Comparison of ENCODE assay signal across 13 mouse cellular contexts in the genomic region with DNA sequence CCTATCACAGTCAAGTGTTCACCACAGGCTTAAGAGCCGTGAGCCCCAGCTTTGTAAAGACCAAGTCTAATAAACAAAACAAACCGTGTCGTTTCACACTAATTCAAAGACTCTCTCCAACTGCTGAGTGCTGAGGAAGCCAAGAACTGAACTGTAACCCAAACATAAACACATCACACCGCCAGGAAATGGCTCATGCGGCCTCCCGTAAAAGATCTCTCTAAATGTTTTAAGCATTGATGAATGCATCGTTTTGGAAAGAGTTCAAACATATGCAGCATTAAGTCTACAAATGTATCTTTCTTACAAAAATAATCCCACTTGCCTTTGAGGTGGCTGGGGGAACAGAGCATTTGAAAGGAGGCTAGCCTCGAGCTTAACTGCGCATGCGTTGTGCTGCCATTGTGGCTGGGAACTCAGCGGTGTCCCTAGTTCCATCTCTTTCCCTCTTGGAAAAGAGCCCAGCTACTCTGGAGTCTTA.
DNase-seq lines count a peak whose midpoint lies in the region; ATAC-seq and TF ChIP-seq lines count a peak whose summit lies in the region.
"Had no signal": no experiment of that assay in that cellular context is flagged by ENCODE, and none has a peak within 500 bp of the region (broad histone marks: within the 10 kb centered on the region; RNA-seq: fewer than 3 reads in every experiment).

No protein-coding gene starts in this region.

- 47% methylated on average over 11 of the region's 11 CpGs for WGBS in forebrain, embryonic 13.5 days
- 64% methylated on average over 11 of the region's 11 CpGs for WGBS in forebrain, embryonic 12.5 days
- WGBS in midbrain, embryonic 16.5 days = 59% methylated on average over 11 of the region's 11 CpGs

- H3K4me3 ChIP-seq in forebrain, embryonic 13.5 days = no peak overlapping the region
- no peak overlapping the region for H3K4me3 ChIP-seq in forebrain, embryonic 12.5 days (replicated peaks)
- H3K4me3 ChIP-seq in embryonic fibroblast, embryonic 13.5 days (ENCODE audit: insufficient read depth, low read length) = no peak overlapping the region
- no peak overlapping the region for H3K4me3 ChIP-seq in midbrain, embryonic 16.5 days (ENCODE audit: low read depth, low read length)
- H3K4me3 ChIP-seq: embryonic facial prominence, embryonic 13.5 days; limb, embryonic 12.5 days had no signal

- H3K4me1 ChIP-seq in forebrain, embryonic 13.5 days = peaks cover 5% of the 10 kb centered on the region; the same call in 1 of the 2 replicates
- peaks cover 4% of the 10 kb centered on the region; the same call in 1 of the 2 replicates for H3K4me1 ChIP-seq in forebrain, embryonic 12.5 days
- H3K4me1 ChIP-seq in embryonic fibroblast, embryonic 13.5 days (ENCODE audit: control insufficient read depth, insufficient read depth, low read length) = no peaks in the 10 kb centered on the region; the same call in 1 of the 2 replicates
- H3K4me1 ChIP-seq in midbrain, embryonic 16.5 days (ENCODE audit: control insufficient read depth, insufficient read depth, low read length) = no peaks in the 10 kb centered on the region
- H3K4me1 ChIP-seq: limb, embryonic 12.5 days had no signal

- H3K9me3 ChIP-seq in forebrain, embryonic 13.5 days (replicated peaks) = no peaks in the 10 kb centered on the region
- no peaks in the 10 kb centered on the region for H3K9me3 ChIP-seq in forebrain, embryonic 12.5 days
- H3K9me3 ChIP-seq in midbrain, embryonic 16.5 days (replicated peaks; ENCODE audit: control insufficient read depth, low read length, poor library complexity, severe bottlenecking) = no peaks in the 10 kb centered on the region; the same call in 1 of the 2 replicates
- H3K9me3 ChIP-seq: embryonic facial prominence, embryonic 13.5 days; limb, embryonic 12.5 days had no signal

- H3K9ac ChIP-seq in forebrain, embryonic 13.5 days = no peak overlapping the region
- H3K9ac ChIP-seq in forebrain, embryonic 12.5 days = no peak overlapping the region
- H3K9ac ChIP-seq in midbrain, embryonic 16.5 days (ENCODE audit: low read depth, low read length) = no peak overlapping the region
- H3K9ac ChIP-seq: embryonic facial prominence, embryonic 13.5 days; limb, embryonic 12.5 days had no signal

- H3K4me2 ChIP-seq in forebrain, embryonic 13.5 days = peak overlapping the region; percentile 0; the same call in 1 of the 2 replicates
- no peak overlapping the region for H3K4me2 ChIP-seq in forebrain, embryonic 12.5 days
- H3K4me2 ChIP-seq in midbrain, embryonic 16.5 days (ENCODE audit: low read length) = no peak overlapping the region
- H3K4me2 ChIP-seq: embryonic facial prominence, embryonic 13.5 days; limb, embryonic 12.5 days had no signal

- no peaks in the 10 kb centered on the region for H3K36me3 ChIP-seq in forebrain, embryonic 13.5 days (ENCODE audit: poor library complexity, severe bottlenecking)
- H3K36me3 ChIP-seq in forebrain, embryonic 12.5 days (replicated peaks) = no peaks in the 10 kb centered on the region
- no peaks in the 10 kb centered on the region for H3K36me3 ChIP-seq in midbrain, embryonic 16.5 days (ENCODE audit: control insufficient read depth, insufficient read depth, low read length)
- H3K36me3 ChIP-seq: embryonic facial prominence, embryonic 13.5 days; limb, embryonic 12.5 days had no signal

- intact Hi-C loops in left cerebral cortex, postnatal 10 days (cut with DNase I) = no loop called here

- DNase-seq in left cerebral cortex, postnatal 10 days (ENCODE audit: extremely low spot score in 1 of 2, low spot score in 2 of 2) = peak; percentile 26 to 74
- DNase-seq in left cerebral cortex, adult 9 months (ENCODE audit: low spot score in 2 of 2) = no peak
- no peak for DNase-seq in thymus, postnatal 0 days (ENCODE audit: low spot score)
- DNase-seq in left cerebral cortex, adult 11 months (ENCODE audit: low spot score) = no peak
- DNase-seq: adrenal gland, postnatal 10 days; cerebellum, adult 8-10 months had no signal

- peak overlapping the region; percentile 8; the same call in 1 of the 2 replicates for H3K27ac ChIP-seq in forebrain, embryonic 13.5 days
- H3K27ac ChIP-seq in forebrain, embryonic 12.5 days = no peak overlapping the region
- peak overlapping the region; percentile 53; the same call in 1 of the 2 replicates for H3K27ac ChIP-seq in embryonic fibroblast, embryonic 13.5 days (ENCODE audit: insufficient read depth, low read length)
- H3K27ac ChIP-seq in midbrain, embryonic 16.5 days (ENCODE audit: low read length) = no peak overlapping the region
- H3K27ac ChIP-seq: embryonic facial prominence, embryonic 13.5 days; limb, embryonic 12.5 days had no signal

- no peak for TF ChIP-seq POLR2A in embryonic fibroblast, embryonic 13.5 days (IDR thresholded peaks at IDR 0.05; ENCODE audit: low read depth, low read length)

- peak; percentile 75; the same call in 1 of the 2 replicates for ATAC-seq in forebrain, embryonic 13.5 days
- no peak for ATAC-seq in forebrain, embryonic 12.5 days (ENCODE audit: low FRiP score)
- peak; percentile 66; the same call in 1 of the 2 replicates for ATAC-seq in midbrain, embryonic 16.5 days
- ATAC-seq: inflammation-experienced regulatory T-cells, adult 6 months had no signal

- no peaks in the 10 kb centered on the region for H3K27me3 ChIP-seq in forebrain, embryonic 13.5 days
- H3K27me3 ChIP-seq in forebrain, embryonic 12.5 days = no peaks in the 10 kb centered on the region
- H3K27me3 ChIP-seq in midbrain, embryonic 16.5 days (ENCODE audit: control insufficient read depth, insufficient read depth, low read depth, low read length) = no peaks in the 10 kb centered on the region
- H3K27me3 ChIP-seq: embryonic facial prominence, embryonic 13.5 days; limb, embryonic 12.5 days had no signal

- TF ChIP-seq CTCF in embryonic fibroblast, embryonic 13.5 days (IDR thresholded peaks at IDR 0.05; ENCODE audit: borderline replicate concordance, insufficient read depth, low read length) = no peak

Comparison
In these comparisons a context has a peak if more than half of its experiments do, and no peak if none do; other contexts are left out.
1. H3K27ac ChIP-seq: peak in forebrain, embryonic 13.5 days (single experiment) and embryonic fibroblast, embryonic 13.5 days (single experiment); none in forebrain, embryonic 12.5 days (single experiment) and midbrain, embryonic 16.5 days (single experiment).
2. DNase-seq: peak in left cerebral cortex, postnatal 10 days (2 of 2); none in left cerebral cortex, adult 9 months (0 of 2), thymus, postnatal 0 days (single experiment) and left cerebral cortex, adult 11 months (single experiment).